Mouse (Mus musculus) brain, embryonic 14.5 days (tissue): ENCODE results near the gene Mcm10. TPM values are rescaled to one million over a fixed set of nuclear protein-coding genes. Genes with fewer than 3 reads are reported as not detected.

ENCODE experiments used
- DNase-seq: peaks from one replicate; pipeline ENCODE4 v3.0.0-alpha.2; 2011; ENCODE audit warnings: low read depth
- CTCF ChIP-seq: fragments of 200-500 bp; IDR thresholded peaks from 2 replicates; pipeline ENCODE4 v1.5.1; 2012; ENCODE audit warnings: inconsistent platforms, mild to moderate bottlenecking, moderate library complexity, borderline replicate concordance; ENCODE audit not compliant: insufficient read depth, insufficient read length; ENCODE audit errors: extremely low read depth
- POLR2A ChIP-seq: fragments of 200-500 bp; IDR thresholded peaks from 2 replicates; pipeline ENCODE4 v1.6.1; 2012; ENCODE audit warnings: mild to moderate bottlenecking, inconsistent platforms, borderline replicate concordance; ENCODE audit not compliant: poor library complexity, insufficient read depth, insufficient read length, severe bottlenecking; ENCODE audit errors: extremely low read depth
- polyA plus RNA-seq: library from polyadenylated mRNA; depleted of rRNA; stranded (reverse); fragments of >200 nt; gene quantifications from 2 replicates; pipeline ENCODE4 v1.2.3, GENCODE M21; 2012

Gene Mcm10
- polyA plus RNA-seq, 1 experiment: 8.1 TPM

DNA sequence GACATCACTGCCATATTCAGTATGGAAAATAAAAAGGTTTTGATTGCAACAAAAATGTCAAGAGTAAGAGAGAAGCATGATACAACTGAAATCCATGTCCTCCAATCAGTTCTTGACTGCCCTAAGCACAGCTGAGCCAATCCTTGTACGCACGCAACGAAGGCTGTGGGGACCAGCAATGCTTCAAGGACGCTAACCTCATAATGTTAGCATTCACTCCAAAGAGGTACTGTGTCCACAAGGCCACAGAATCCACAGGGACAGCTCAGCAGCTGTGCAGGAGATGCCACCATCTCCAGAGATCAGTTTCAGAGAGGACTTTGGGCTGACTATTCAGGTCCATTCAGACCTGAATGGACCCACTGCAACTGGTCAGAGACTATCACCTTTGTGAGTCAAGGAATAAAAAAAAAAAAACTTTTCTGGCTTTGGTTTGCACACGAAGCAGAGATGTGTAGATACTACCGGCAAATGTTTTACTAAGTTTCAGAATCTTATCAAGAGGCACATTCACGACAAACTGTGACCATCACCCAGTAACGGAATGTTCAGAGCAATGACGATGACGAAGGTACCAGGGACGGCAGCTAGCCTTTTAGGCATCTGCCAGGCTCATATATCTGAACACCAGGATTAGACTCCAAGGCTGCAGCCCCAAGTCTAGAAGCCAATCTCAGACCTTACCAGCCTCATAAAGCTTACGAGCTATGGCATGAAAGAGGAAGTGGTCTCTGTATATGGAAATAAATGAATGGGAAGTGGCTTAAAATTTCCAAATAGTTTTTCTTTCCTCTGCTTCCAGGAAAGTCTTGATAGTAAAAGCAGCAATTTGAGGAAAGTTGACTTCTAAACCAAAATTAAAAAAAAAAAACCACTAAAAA, 27.9 kb upstream of the Mcm10 start:
- no peak for TF ChIP-seq POLR2A
- TF ChIP-seq CTCF: no peak
- no peak for DNase-seq

DNA sequence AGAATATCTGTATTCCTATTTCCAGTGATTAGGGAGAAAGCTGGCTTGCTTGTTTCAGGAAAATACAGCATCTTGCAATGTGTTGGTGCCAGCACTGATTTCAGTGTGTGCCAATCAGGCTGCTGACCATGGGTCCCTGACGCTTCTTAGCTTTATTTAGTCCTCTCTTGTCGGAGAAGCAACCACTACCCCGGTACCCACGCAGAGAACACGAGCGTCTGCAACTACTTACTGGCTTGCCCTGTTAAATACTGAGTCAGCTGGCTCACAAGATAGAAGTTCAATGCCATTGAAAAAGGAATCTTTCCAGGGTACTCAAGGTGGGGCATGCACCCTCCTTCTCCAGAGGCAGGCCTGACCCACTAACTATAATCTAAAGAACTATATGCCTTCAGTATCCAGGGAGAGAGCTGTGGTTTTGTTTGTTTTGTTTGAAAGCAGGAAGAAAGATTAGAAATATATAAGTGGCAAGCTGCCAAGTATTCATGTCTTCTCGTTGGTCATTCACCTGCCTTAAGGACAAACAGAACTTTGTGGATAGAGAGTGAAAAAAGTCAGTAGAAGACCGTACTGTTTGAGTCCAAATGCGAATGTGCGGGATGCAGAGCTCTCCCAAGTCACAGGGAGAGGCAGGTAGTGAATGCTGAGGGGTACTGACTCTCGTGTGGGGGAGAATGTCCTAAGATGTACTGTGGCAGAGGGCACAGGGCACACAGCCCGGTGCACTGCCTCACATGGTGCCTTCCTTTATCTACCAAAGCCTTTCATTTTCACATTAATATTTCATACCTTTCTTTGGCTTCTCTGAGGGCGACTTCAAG, 27.0 kb upstream of the Mcm10 start:
- no peak for TF ChIP-seq POLR2A
- TF ChIP-seq CTCF: no peak

GRCm38 (mm10) chr2:5038320-5038719, 25.7 kb upstream of the Mcm10 start:
- peak; percentile 79 for DNase-seq
- TF ChIP-seq CTCF (no peak), POLR2A (no peak)

More for the DNA sequence above, 27.0 kb upstream of the Mcm10 start:
- DNase-seq: no peak

- no peak for TF ChIP-seq POLR2A
- TF ChIP-seq CTCF: no peak
- DNase-seq: no peak
These were observed 24.8 kb upstream of the Mcm10 start for GRCm38 (mm10) chr2:5037390-5037789.

GRCm38 (mm10) chr2:5036411-5037076, 24.0 kb upstream of the Mcm10 start:
- DNase-seq: no peak
- TF ChIP-seq CTCF (no peak), POLR2A (no peak)

- TF ChIP-seq CTCF: no peak
- no peak for TF ChIP-seq POLR2A
These were observed 22.6 kb upstream of the Mcm10 start for GRCm38 (mm10) chr2:5035241-5035640.

DNA sequence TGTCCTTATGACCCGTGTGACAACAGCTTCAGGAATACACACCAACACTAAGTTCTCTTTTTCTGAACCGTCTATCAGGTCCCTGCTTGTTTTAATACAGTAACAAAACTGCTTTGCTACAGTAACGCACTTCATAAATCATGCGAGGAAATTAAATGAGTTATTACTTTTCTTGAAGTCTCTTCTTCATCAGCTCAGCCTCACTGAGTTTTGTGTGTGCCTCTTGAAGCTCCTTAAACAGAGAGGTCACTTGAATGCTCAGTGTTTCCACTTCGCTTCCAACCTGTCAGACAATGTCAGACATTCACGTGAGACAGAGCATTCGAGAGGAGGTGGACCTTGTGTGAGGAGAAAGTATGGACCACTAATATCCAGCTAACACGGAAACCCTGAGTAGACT, 22.2 kb upstream of the Mcm10 start:
- DNase-seq: no peak
- TF ChIP-seq CTCF: no peak

More at GRCm38 (mm10) chr2:5035241-5035640, 22.6 kb upstream of the Mcm10 start:
- no peak for DNase-seq

DNA sequence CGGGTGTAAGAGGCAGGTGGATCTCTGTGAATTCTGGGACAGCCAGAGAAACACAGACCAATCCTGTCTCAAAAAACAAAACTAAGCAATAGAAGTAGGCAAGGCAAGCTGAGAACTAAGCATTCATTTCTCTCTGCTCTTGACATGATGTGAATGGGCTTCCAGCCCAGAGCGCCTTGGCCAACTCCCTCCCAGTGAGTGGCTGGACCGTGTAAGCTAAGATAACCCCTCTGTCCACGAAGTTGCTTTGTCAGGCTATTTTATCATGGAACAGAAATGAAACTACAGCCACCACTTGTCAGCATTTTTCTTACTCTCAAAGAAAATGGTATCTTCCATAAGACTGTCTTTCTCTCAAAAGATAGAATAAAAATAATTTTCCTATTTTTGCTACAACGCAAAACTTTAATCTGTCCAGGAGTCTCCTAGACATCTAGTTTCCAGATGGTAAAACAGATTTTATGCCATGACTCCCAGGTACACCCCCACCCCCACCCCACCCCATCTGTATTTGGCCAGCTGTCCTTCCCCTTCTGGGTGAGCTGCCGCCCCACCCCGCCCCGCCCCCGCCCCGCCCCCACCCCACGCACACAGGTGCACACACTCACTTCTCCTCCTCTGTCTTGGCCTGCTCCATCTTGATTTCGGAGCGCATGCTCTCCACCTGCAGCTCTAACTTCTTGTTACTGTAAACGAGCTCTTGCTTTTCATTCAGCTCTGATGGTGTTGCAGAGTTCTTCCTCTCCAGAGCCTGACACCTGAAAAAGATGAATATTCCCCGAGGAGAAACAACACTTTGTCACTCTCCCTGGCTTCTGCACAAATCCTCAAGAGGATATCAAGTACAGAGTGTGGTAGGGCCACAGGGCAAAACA, 21.2 kb upstream of the Mcm10 start:
- TF ChIP-seq CTCF: no peak
- TF ChIP-seq POLR2A: no peak
- no peak for DNase-seq

GRCm38 (mm10) chr2:5032665-5033064, 20.1 kb upstream of the Mcm10 start:
- TF ChIP-seq CTCF: no peak
- TF ChIP-seq POLR2A: no peak
- no peak for DNase-seq

DNA sequence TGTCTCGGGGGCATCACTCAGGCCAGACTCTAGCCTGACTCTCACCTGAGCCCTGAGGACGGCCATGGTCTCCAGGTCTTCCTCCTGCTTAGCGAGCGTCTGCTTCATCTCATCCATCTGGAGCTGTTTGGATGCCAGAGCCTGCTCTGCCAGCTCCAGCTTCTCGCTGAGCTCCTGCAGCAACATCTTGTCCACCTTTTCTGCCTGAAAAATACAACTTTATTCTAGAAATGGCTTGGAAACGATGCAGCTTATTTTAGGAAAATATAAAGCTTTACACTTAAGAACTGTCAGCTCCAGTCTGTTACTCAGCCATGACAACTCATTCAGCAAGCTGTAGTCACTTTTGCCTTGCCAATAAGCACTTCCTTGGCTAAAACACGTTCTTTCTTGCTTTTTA, 18.6 kb upstream of the Mcm10 start:
- no peak for TF ChIP-seq POLR2A
- TF ChIP-seq CTCF: no peak
- peak; percentile 39 for DNase-seq

GRCm38 (mm10) chr2:5029808-5030207, 17.2 kb upstream of the Mcm10 start:
- DNase-seq: no peak
- TF ChIP-seq POLR2A: no peak
- no peak for TF ChIP-seq CTCF

DNA sequence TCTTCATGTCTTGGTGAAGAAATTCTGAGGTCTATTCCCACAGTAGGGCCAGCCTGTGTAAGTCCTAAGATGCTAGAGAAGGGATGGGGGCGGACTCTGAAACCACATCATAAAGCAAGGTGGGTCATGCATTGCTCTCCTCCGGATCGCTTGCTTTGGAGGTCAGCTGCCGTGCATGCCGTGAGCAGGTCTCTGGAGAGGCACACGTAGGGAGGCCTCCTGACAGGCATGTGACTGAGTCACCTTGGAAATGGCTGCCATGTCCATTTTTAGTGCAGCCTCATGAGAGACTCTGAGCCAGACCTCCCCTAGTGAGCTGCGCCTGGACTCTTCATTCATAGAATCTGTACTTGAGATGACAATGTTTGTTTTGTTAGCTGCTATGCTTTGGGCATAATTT, 15.5 kb upstream of the Mcm10 start:
- DNase-seq: no peak
- no peak for TF ChIP-seq CTCF

GRCm38 (mm10) chr2:5027057-5027456, 14.5 kb upstream of the Mcm10 start:
- DNase-seq: no peak
- TF ChIP-seq POLR2A (no peak), CTCF (no peak)
